Mouse (Mus musculus): ENCODE data around the gene Hba-x. TPM values are rescaled to one million over a fixed set of nuclear protein-coding genes. Genes with fewer than 3 reads are reported as not detected.

The Hba-x gene
- total and polyA plus RNA-seq, 2 experiments from 2014 or later, result not detected

- no peak overlapping the region for H3K27ac ChIP-seq (ENCODE audit: low read depth, low read length)
- H3K4me3 ChIP-seq (ENCODE audit: low read depth, low read length), result no peak overlapping the region
- ATAC-seq (peak; percentile 23), DNase-seq (peak; percentile 39)
- TF ChIP-seq CTCF (IDR thresholded peaks at IDR 0.05; ENCODE audit: low read depth), result no peak
- no peaks in the 10 kb centered on the region for H3K9me3 ChIP-seq (ENCODE audit: low read length)
- WGBS, result 83% methylated on average over 3 of the region's 3 CpGs
- peaks cover 9% of the 10 kb centered on the region for H3K4me1 ChIP-seq (ENCODE audit: insufficient read depth)
- peaks cover 33% of the 10 kb centered on the region for H3K36me3 ChIP-seq (ENCODE audit: insufficient read depth)
- H3K4me2 ChIP-seq (ENCODE audit: low read depth), result no peak overlapping the region
- no peak overlapping the region for H3K9ac ChIP-seq
- H3K27me3 ChIP-seq (ENCODE audit: insufficient read depth, low read length), result no peaks in the 10 kb centered on the region
Observed at GRCm38 (mm10) chr11:32233895-32234294, 42.3 kb upstream of the Hba-x start.

GRCm38 (mm10) chr11:32234816-32235485 is 41.2 kb upstream of the Hba-x start:
- peak overlapping the region; percentile 54; the same call in 1 of the 2 replicates for H3K27ac ChIP-seq (ENCODE audit: low read depth, low read length)
- H3K4me2 ChIP-seq (ENCODE audit: low read depth), result no peak overlapping the region
- H3K4me3 ChIP-seq (ENCODE audit: low read depth, low read length), result no peak overlapping the region
- peaks cover 9% of the 10 kb centered on the region for H3K4me1 ChIP-seq (ENCODE audit: insufficient read depth)
- ATAC-seq (no peak), DNase-seq (no peak)
- peaks cover 26% of the 10 kb centered on the region for H3K36me3 ChIP-seq (ENCODE audit: insufficient read depth)
- no peak for TF ChIP-seq CTCF (IDR thresholded peaks at IDR 0.05; ENCODE audit: low read depth)
- H3K9ac ChIP-seq, result no peak overlapping the region
- WGBS, result 83% methylated on average over 6 of the region's 6 CpGs
- no peaks in the 10 kb centered on the region for H3K9me3 ChIP-seq (ENCODE audit: low read length)
- H3K27me3 ChIP-seq (ENCODE audit: insufficient read depth, low read length), result no peaks in the 10 kb centered on the region

- peak overlapping the region; percentile 63 for H3K27ac ChIP-seq (ENCODE audit: low read depth, low read length)
Observed at GRCm38 (mm10) chr11:32235646-32236045, 40.6 kb upstream of the Hba-x start.

GRCm38 (mm10) chr11:32236132-32236531 is 40.1 kb upstream of the Hba-x start:
- Histone ChIP-seq H3K4me3 (ENCODE audit: low read depth, low read length) (no peak overlapping the region), H3K27ac (ENCODE audit: low read depth, low read length) (peak overlapping the region; percentile 63), H3K9me3 (ENCODE audit: low read length) (no peaks in the 10 kb centered on the region), H3K4me2 (ENCODE audit: low read depth) (no peak overlapping the region), H3K9ac (peak overlapping the region; percentile 4; the same call in 1 of the 2 replicates), H3K4me1 (ENCODE audit: insufficient read depth) (peaks cover 9% of the 10 kb centered on the region), H3K36me3 (ENCODE audit: insufficient read depth) (peaks cover 17% of the 10 kb centered on the region), H3K27me3 (ENCODE audit: insufficient read depth, low read length) (no peaks in the 10 kb centered on the region)
- TF ChIP-seq CTCF (IDR thresholded peaks at IDR 0.05; ENCODE audit: low read depth), result no peak
- WGBS, result 37% methylated on average over 2 of the region's 2 CpGs
- ATAC-seq, result peak; percentile 16; the same call in 1 of the 2 replicates
- DNase-seq, result no peak

More at GRCm38 (mm10) chr11:32235646-32236045, 40.6 kb upstream of the Hba-x start:
- H3K4me2 ChIP-seq (ENCODE audit: low read depth), result no peak overlapping the region
- TF ChIP-seq CTCF (IDR thresholded peaks at IDR 0.05; ENCODE audit: low read depth), result no peak
- no peaks in the 10 kb centered on the region for H3K9me3 ChIP-seq (ENCODE audit: low read length)
- no peaks in the 10 kb centered on the region for H3K27me3 ChIP-seq (ENCODE audit: insufficient read depth, low read length)
- H3K36me3 ChIP-seq (ENCODE audit: insufficient read depth), result peaks cover 21% of the 10 kb centered on the region
- DNase-seq, result peak; percentile 83
- H3K4me3 ChIP-seq (ENCODE audit: low read depth, low read length), result no peak overlapping the region
- ATAC-seq, result peak; percentile 76
- peaks cover 9% of the 10 kb centered on the region for H3K4me1 ChIP-seq (ENCODE audit: insufficient read depth)
- H3K9ac ChIP-seq, result no peak overlapping the region
- 8% methylated on average over 3 of the region's 3 CpGs for WGBS

- Histone ChIP-seq H3K36me3 (ENCODE audit: insufficient read depth) (peaks cover 10% of the 10 kb centered on the region), H3K4me1 (ENCODE audit: insufficient read depth) (peaks cover 9% of the 10 kb centered on the region), H3K9ac (peak overlapping the region; percentile 4; the same call in 1 of the 2 replicates), H3K27me3 (ENCODE audit: insufficient read depth, low read length) (no peaks in the 10 kb centered on the region), H3K4me2 (ENCODE audit: low read depth) (no peak overlapping the region), H3K4me3 (ENCODE audit: low read depth, low read length) (no peak overlapping the region), H3K9me3 (ENCODE audit: low read length) (no peaks in the 10 kb centered on the region), H3K27ac (ENCODE audit: low read depth, low read length) (peak overlapping the region; percentile 63; the same call in 1 of the 2 replicates)
- peak; percentile 76 for TF ChIP-seq CTCF (IDR thresholded peaks at IDR 0.05; ENCODE audit: low read depth)
- DNase-seq (peak; percentile 77), ATAC-seq (0 out of 2 replicates have a peak, but pooled peaks have one; percentile 12)
- WGBS, result 41% methylated on average over 9 of the region's 9 CpGs
Observed at GRCm38 (mm10) chr11:32236712-32237410, 39.3 kb upstream of the Hba-x start.

- DNase-seq (no peak), ATAC-seq (no peak)
- H3K4me1 ChIP-seq (ENCODE audit: insufficient read depth), result peaks cover 9% of the 10 kb centered on the region
- H3K4me3 ChIP-seq (ENCODE audit: low read depth, low read length), result no peak overlapping the region
- WGBS, result 82% methylated on average over 3 of the region's 3 CpGs
- no peaks in the 10 kb centered on the region for H3K9me3 ChIP-seq (ENCODE audit: low read length)
- H3K4me2 ChIP-seq (ENCODE audit: low read depth), result no peak overlapping the region
- no peak overlapping the region for H3K9ac ChIP-seq
- peaks cover 11% of the 10 kb centered on the region for H3K36me3 ChIP-seq (ENCODE audit: insufficient read depth)
- H3K27ac ChIP-seq (ENCODE audit: low read depth, low read length), result 0 out of 2 replicates have a peak overlapping the region, but pooled peaks have one; percentile 63
- no peaks in the 10 kb centered on the region for H3K27me3 ChIP-seq (ENCODE audit: insufficient read depth, low read length)
- no peak for TF ChIP-seq CTCF (IDR thresholded peaks at IDR 0.05; ENCODE audit: low read depth)
Observed at GRCm38 (mm10) chr11:32237411-32237795, 38.8 kb upstream of the Hba-x start.
